Mouse (Mus musculus) cerebellum, adult (tissue): Measurements from ENCODE around the gene Olfr591.
"Not testable (repeated sequence)": the region's sequence is repeated elsewhere in the genome, so short reads cannot be mapped to it uniquely, and the experiment has no call there.

ENCODE experiments used
- ATAC-seq: cut with Nextera tagmentation; 2 replicates; pipeline ENCODE4 v1.9.2; 2017; ENCODE audit warnings: mild to moderate bottlenecking, moderate library complexity, mixed read lengths; ENCODE audit not compliant: insufficient number of reproducible peaks, low FRiP score, low TSS enrichment

Gene Olfr591

GRCm38 (mm10) chr7:103178240-103178639 lies at the start of gene Olfr591:
Olfr591 (minus strand) TSS chr7:103178340.
- ATAC-seq = no peak

- ATAC-seq = no peak
These were observed 38.6 kb upstream of the Olfr591 start, which contains the start of gene Olfr594 for GRCm38 (mm10) chr7:103216696-103217095. Olfr594 (plus strand) TSS chr7:103216996.

- not testable (repeated sequence) for ATAC-seq
These were observed 33.9 kb upstream of the Olfr591 start for GRCm38 (mm10) chr7:103212050-103212449.

- no peak for ATAC-seq
These were observed 33.4 kb upstream of the Olfr591 start, which contains the start of gene Olfr593 for GRCm38 (mm10) chr7:103211562-103211961. Olfr593 (plus strand) TSS chr7:103211862.

GRCm38 (mm10) chr7:103184503-103184902 lies 6.4 kb upstream of the Olfr591 start, which contains the start of gene Olfr592:
Olfr592 (plus strand) TSS chr7:103184803.
- not testable (repeated sequence) for ATAC-seq

- ATAC-seq = no peak
These were observed 8.4 kb downstream of the Olfr591 start for GRCm38 (mm10) chr7:103169697-103170096.

- no peak for ATAC-seq
These were observed 21.9 kb downstream of the Olfr591 start, which contains the start of gene Olfr589 for GRCm38 (mm10) chr7:103156256-103156655. Olfr589 (minus strand) TSS chr7:103156356.

- no peak for ATAC-seq
These were observed 37.6 kb downstream of the Olfr591 start, which contains the start of gene Olfr588-ps1 for GRCm38 (mm10) chr7:103140579-103140978. Olfr588-ps1 (plus strand) TSS chr7:103140879.

GRCm38 (mm10) chr7:103125538-103125937 lies 52.6 kb downstream of the Olfr591 start, which contains the start of gene Olfr586:
Olfr586 (minus strand) TSS chr7:103125638.
- no peak for ATAC-seq

GRCm38 (mm10) chr7:103119406-103119805 lies 58.7 kb downstream of the Olfr591 start:
- ATAC-seq = no peak
